In the genomic region with DNA sequence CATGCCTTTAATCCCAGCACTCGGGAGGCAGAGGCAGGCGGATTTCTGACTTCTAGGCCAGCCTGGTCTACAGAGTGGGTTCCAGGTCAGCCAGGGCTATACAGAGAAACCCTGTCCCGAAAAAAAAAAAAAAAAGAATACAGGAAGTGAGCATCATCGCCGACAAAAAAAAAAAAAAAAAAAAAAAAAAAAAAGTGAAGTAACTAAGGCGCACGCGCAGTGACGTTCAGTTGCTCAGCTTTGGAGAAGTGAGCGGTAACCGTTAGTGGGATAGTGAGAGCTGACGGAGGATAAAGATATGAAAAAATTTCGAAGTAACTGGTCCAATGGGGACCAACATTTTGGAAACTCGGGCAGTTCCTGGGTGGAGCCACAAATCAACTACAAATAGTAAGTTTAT, we compare ENCODE assay signal across 8 mouse cellular contexts. TPM values are rescaled to one million over a fixed set of nuclear protein-coding genes. Genes with fewer than 3 reads are reported as not detected.
DNase-seq lines count a peak whose midpoint lies in the region; ATAC-seq and TF ChIP-seq lines count a peak whose summit lies in the region.

Gene Nxt2 (plus strand): TSS at position 229 of the 400 bp plus-strand sequence.

- no peak for TF ChIP-seq POLR2A in limb, embryonic 14.5 days (IDR thresholded peaks at IDR 0.05; ENCODE audit: borderline replicate concordance, extremely low read depth, insufficient read depth, insufficient read length)

- intact Hi-C loops in heart, postnatal 36 days (cut with DNase I): loop anchor here (10.0 kb wide), 1 partner anchor 308 kb away; no protein-coding TSS in a partner anchor

- no peaks in the 10 kb centered on the region for H3K27me3 ChIP-seq in heart, embryonic 15.5 days
- H3K27me3 ChIP-seq in forebrain, embryonic 15.5 days: no peaks in the 10 kb centered on the region
- no peaks in the 10 kb centered on the region for H3K27me3 ChIP-seq in limb, embryonic 14.5 days (ENCODE audit: control insufficient read depth, insufficient read depth, low read length)
- no peaks in the 10 kb centered on the region for H3K27me3 ChIP-seq in stomach, embryonic 15.5 days (replicated peaks)

- peak within 1 kb of the TSS; percentile 62 for H3K4me2 ChIP-seq in heart, embryonic 15.5 days
- H3K4me2 ChIP-seq in forebrain, embryonic 15.5 days (replicated peaks): peak within 1 kb of the TSS; percentile 41
- H3K4me2 ChIP-seq in limb, embryonic 14.5 days (replicated peaks; ENCODE audit: low read depth, low read length, severe bottlenecking): peak within 1 kb of the TSS; percentile 43
- H3K4me2 ChIP-seq in stomach, embryonic 15.5 days: peak within 1 kb of the TSS; percentile 52

- no peak within 1 kb of the TSS for H3K9ac ChIP-seq in heart, embryonic 15.5 days
- H3K9ac ChIP-seq in forebrain, embryonic 15.5 days (replicated peaks): no peak within 1 kb of the TSS
- H3K9ac ChIP-seq in limb, embryonic 14.5 days (ENCODE audit: low read depth, low read length, severe bottlenecking): no peak within 1 kb of the TSS
- H3K9ac ChIP-seq in stomach, embryonic 15.5 days: no peak within 1 kb of the TSS

- ATAC-seq in heart, embryonic 15.5 days (replicated peaks; ENCODE audit: insufficient number of reproducible peaks, insufficient read depth, low FRiP score, low read depth): no peak
- ATAC-seq in forebrain, embryonic 15.5 days (replicated peaks): no peak
- no peak for ATAC-seq in limb, embryonic 14.5 days (ENCODE audit: low FRiP score, low read depth)
- no peak for ATAC-seq in stomach, embryonic 15.5 days (ENCODE audit: insufficient read depth, low FRiP score, low read depth)

- WGBS in heart, embryonic 15.5 days: 86% methylated on average over 13 of the region's 14 CpGs
- WGBS in forebrain, embryonic 15.5 days: 91% methylated on average over 12 of the region's 14 CpGs
- 86% methylated on average over 14 of the region's 14 CpGs for WGBS in limb, embryonic 14.5 days
- 84% methylated on average over 14 of the region's 14 CpGs for WGBS in stomach, embryonic 15.5 days

- H3K27ac ChIP-seq in heart, embryonic 15.5 days: peak within 1 kb of the TSS; percentile 89; the same call in 1 of the 2 replicates
- 0 out of 2 replicates have a peak within 1 kb of the TSS, but pooled peaks have one; percentile 23 for H3K27ac ChIP-seq in forebrain, embryonic 15.5 days (replicated peaks)
- no peak within 1 kb of the TSS for H3K27ac ChIP-seq in limb, embryonic 14.5 days (replicated peaks; ENCODE audit: low read depth, low read length)
- peak within 1 kb of the TSS; percentile 51; the same call in 1 of the 2 replicates for H3K27ac ChIP-seq in stomach, embryonic 15.5 days

- no peaks in the 10 kb centered on the region for H3K9me3 ChIP-seq in heart, embryonic 15.5 days (replicated peaks)
- H3K9me3 ChIP-seq in forebrain, embryonic 15.5 days: no peaks in the 10 kb centered on the region
- no peaks in the 10 kb centered on the region for H3K9me3 ChIP-seq in limb, embryonic 14.5 days (ENCODE audit: control insufficient read depth, low read length)
- H3K9me3 ChIP-seq in stomach, embryonic 15.5 days: no peaks in the 10 kb centered on the region

- peak within 1 kb of the TSS; percentile 61 for H3K4me3 ChIP-seq in heart, embryonic 15.5 days
- H3K4me3 ChIP-seq in forebrain, embryonic 15.5 days: peak within 1 kb of the TSS; percentile 58
- H3K4me3 ChIP-seq in limb, embryonic 14.5 days (replicated peaks; ENCODE audit: low read length): peak within 1 kb of the TSS; percentile 49
- H3K4me3 ChIP-seq in stomach, embryonic 15.5 days (replicated peaks): peak within 1 kb of the TSS; percentile 54

- no peaks in the 10 kb centered on the region for H3K4me1 ChIP-seq in heart, embryonic 15.5 days (replicated peaks)
- 0 out of 2 replicates have a peak, but pooled peaks cover 3% of the 10 kb centered on the region for H3K4me1 ChIP-seq in forebrain, embryonic 15.5 days
- no peaks in the 10 kb centered on the region for H3K4me1 ChIP-seq in limb, embryonic 14.5 days (ENCODE audit: control insufficient read depth, insufficient read depth, low read length)
- H3K4me1 ChIP-seq in stomach, embryonic 15.5 days: no peaks in the 10 kb centered on the region

- no peak for DNase-seq in heart, postnatal 36 days
- peak; percentile 45 for DNase-seq in R1 (ENCODE audit: low read depth, low spot score)
- no peak for DNase-seq in limb, embryonic 14.5 days (ENCODE audit: low spot score)
- no peak for DNase-seq in right cerebral cortex, postnatal 10 days (ENCODE audit: low spot score in 2 of 2)
- DNase-seq in thymus, postnatal 10 days (ENCODE audit: low spot score in 2 of 2): no peak

- no peaks in the 10 kb centered on the region for H3K36me3 ChIP-seq in heart, embryonic 15.5 days
- H3K36me3 ChIP-seq in forebrain, embryonic 15.5 days: no peaks in the 10 kb centered on the region
- no peaks in the 10 kb centered on the region for H3K36me3 ChIP-seq in limb, embryonic 14.5 days (ENCODE audit: control insufficient read depth, insufficient read depth, low read length)
- H3K36me3 ChIP-seq in stomach, embryonic 15.5 days: no peaks in the 10 kb centered on the region

RNA-seq across cellular contexts. Expression of gene Nxt2, which starts in this region (rescaled TPM):
- 10.1 and 10.4 TPM in 2 replicates for polyA plus RNA-seq in heart, embryonic 15.5 days (2015; fragmentation: Nextera tagmentation; extraction: Ambion mirVana)
- total RNA-seq in heart, postnatal 36 days (2021): 1 to 10 TPM; 6.7 to 7.3 TPM
- polyA plus RNA-seq in forebrain, embryonic 15.5 days (2015; fragmentation: Nextera tagmentation; extraction: Ambion mirVana): 22.5 and 24.4 TPM in 2 replicates
- polyA plus RNA-seq in limb, embryonic 14.5 days (2012; rRNA removed): 5.4 and 6.3 TPM in 2 replicates
- 14.3 and 18.6 TPM in 2 replicates for polyA plus RNA-seq in limb, embryonic 14.5 days (2014; fragmentation: Nextera tagmentation; extraction: Ambion mirVana)
- polyA plus RNA-seq in stomach, embryonic 15.5 days (2015; fragmentation: Nextera tagmentation; extraction: Ambion mirVana): 22.9 and 24.7 TPM in 2 replicates
